Mouse (Mus musculus): ENCODE data around the gene Csf1. TPM values are rescaled to one million over a fixed set of nuclear protein-coding genes. Genes with fewer than 3 reads are reported as not detected.

The Csf1 gene
- polyA plus RNA-seq, 1 experiment from 2014 or later: 11.0 TPM

- Histone ChIP-seq H3K27ac (ENCODE audit: low read length) (no peak overlapping the region), H3K9me3 (ENCODE audit: control insufficient read depth, low read depth, low read length) (no peaks in the 10 kb centered on the region), H3K4me1 (ENCODE audit: control insufficient read depth, insufficient read depth, low read length) (no peaks in the 10 kb centered on the region), H3K4me3 (ENCODE audit: low read depth, low read length) (no peak overlapping the region), H3K9ac (replicated peaks; ENCODE audit: low read depth, low read length) (no peak overlapping the region), H3K4me2 (replicated peaks; ENCODE audit: low read depth, low read length) (no peak overlapping the region), H3K36me3 (ENCODE audit: control insufficient read depth, insufficient read depth, low read length) (no peaks in the 10 kb centered on the region), H3K27me3 (ENCODE audit: control insufficient read depth, insufficient read depth, low read length) (no peaks in the 10 kb centered on the region)
- ATAC-seq (ENCODE audit: insufficient number of reproducible peaks, insufficient read depth, low FRiP score, low read depth): no peak
- WGBS: 81% methylated on average over 7 of the region's 7 CpGs
Measured at GRCm38 (mm10) chr3:107703675-107704370, 56.4 kb downstream of the Csf1 start.

GRCm38 (mm10) chr3:107701767-107702394, 58.4 kb downstream of the Csf1 start:
- Histone ChIP-seq H3K9me3 (ENCODE audit: control insufficient read depth, low read depth, low read length) (no peaks in the 10 kb centered on the region), H3K4me1 (ENCODE audit: control insufficient read depth, insufficient read depth, low read length) (no peaks in the 10 kb centered on the region), H3K4me3 (ENCODE audit: low read depth, low read length) (no peak overlapping the region), H3K9ac (replicated peaks; ENCODE audit: low read depth, low read length) (no peak overlapping the region), H3K27me3 (ENCODE audit: control insufficient read depth, insufficient read depth, low read length) (no peaks in the 10 kb centered on the region), H3K27ac (ENCODE audit: low read length) (no peak overlapping the region), H3K4me2 (replicated peaks; ENCODE audit: low read depth, low read length) (no peak overlapping the region), H3K36me3 (ENCODE audit: control insufficient read depth, insufficient read depth, low read length) (no peaks in the 10 kb centered on the region)
- no peak for ATAC-seq (ENCODE audit: insufficient number of reproducible peaks, insufficient read depth, low FRiP score, low read depth)
- WGBS: 79% methylated on average over 1 of the region's 1 CpGs

- ATAC-seq (ENCODE audit: insufficient number of reproducible peaks, insufficient read depth, low FRiP score, low read depth): no peak
- 79% methylated on average over 2 of the region's 2 CpGs for WGBS
- H3K9ac ChIP-seq (replicated peaks; ENCODE audit: low read depth, low read length): no peak overlapping the region
Measured at GRCm38 (mm10) chr3:107700625-107701024, 59.6 kb downstream of the Csf1 start.

GRCm38 (mm10) chr3:107696910-107697309, 63.4 kb downstream of the Csf1 start:
- WGBS: 24% methylated on average over 3 of the region's 3 CpGs
- ATAC-seq (ENCODE audit: insufficient number of reproducible peaks, insufficient read depth, low FRiP score, low read depth): peak; percentile 50
- H3K4me3 ChIP-seq (ENCODE audit: low read depth, low read length): 0 out of 2 replicates have a peak overlapping the region, but pooled peaks have one; percentile 92
- H3K36me3 ChIP-seq (ENCODE audit: control insufficient read depth, insufficient read depth, low read length): no peaks in the 10 kb centered on the region
- no peaks in the 10 kb centered on the region for H3K27me3 ChIP-seq (ENCODE audit: control insufficient read depth, insufficient read depth, low read length)
- H3K4me1 ChIP-seq (ENCODE audit: control insufficient read depth, insufficient read depth, low read length): peaks cover 19% of the 10 kb centered on the region
- no peaks in the 10 kb centered on the region for H3K9me3 ChIP-seq (ENCODE audit: control insufficient read depth, low read depth, low read length)
- no peak overlapping the region; the same call in 1 of the 2 replicates for H3K4me2 ChIP-seq (replicated peaks; ENCODE audit: low read depth, low read length)
- H3K27ac ChIP-seq (ENCODE audit: low read length): no peak overlapping the region
- no peak overlapping the region for H3K9ac ChIP-seq (replicated peaks; ENCODE audit: low read depth, low read length)

More at GRCm38 (mm10) chr3:107700625-107701024, 59.6 kb downstream of the Csf1 start:
- Histone ChIP-seq H3K27me3 (ENCODE audit: control insufficient read depth, insufficient read depth, low read length) (no peaks in the 10 kb centered on the region), H3K4me2 (replicated peaks; ENCODE audit: low read depth, low read length) (no peak overlapping the region), H3K4me1 (ENCODE audit: control insufficient read depth, insufficient read depth, low read length) (no peaks in the 10 kb centered on the region), H3K4me3 (ENCODE audit: low read depth, low read length) (no peak overlapping the region), H3K36me3 (ENCODE audit: control insufficient read depth, insufficient read depth, low read length) (no peaks in the 10 kb centered on the region), H3K9me3 (ENCODE audit: control insufficient read depth, low read depth, low read length) (no peaks in the 10 kb centered on the region), H3K27ac (ENCODE audit: low read length) (no peak overlapping the region)

GRCm38 (mm10) chr3:107695948-107696881, 64.1 kb downstream of the Csf1 start, which contains the start of gene Ahcyl1:
TSS of gene Ahcyl1 (minus strand) at chr3:107696560.
- WGBS: under 1% methylated on average over 90 of the region's 93 CpGs
- peak within 1 kb of the TSS; percentile 92 for H3K4me3 ChIP-seq (ENCODE audit: low read depth, low read length)
- peak within 1 kb of the TSS; percentile 96 for H3K9ac ChIP-seq (replicated peaks; ENCODE audit: low read depth, low read length)
- H3K36me3 ChIP-seq (ENCODE audit: control insufficient read depth, insufficient read depth, low read length): no peaks in the 10 kb centered on the region; the same call in 1 of the 2 replicates
- no peaks in the 10 kb centered on the region for H3K27me3 ChIP-seq (ENCODE audit: control insufficient read depth, insufficient read depth, low read length)
- no peaks in the 10 kb centered on the region for H3K9me3 ChIP-seq (ENCODE audit: control insufficient read depth, low read depth, low read length)
- peak within 1 kb of the TSS; percentile 90 for H3K27ac ChIP-seq (ENCODE audit: low read length)
- ATAC-seq (ENCODE audit: insufficient number of reproducible peaks, insufficient read depth, low FRiP score, low read depth): peak; percentile 99
- peaks cover 21% of the 10 kb centered on the region for H3K4me1 ChIP-seq (ENCODE audit: control insufficient read depth, insufficient read depth, low read length)
- H3K4me2 ChIP-seq (replicated peaks; ENCODE audit: low read depth, low read length): peak within 1 kb of the TSS; percentile 90

- H3K4me3 ChIP-seq (ENCODE audit: low read depth, low read length): peak overlapping the region; percentile 92
- H3K27ac ChIP-seq (ENCODE audit: low read length): peak overlapping the region; percentile 90
- WGBS: 4% methylated on average over 16 of the region's 16 CpGs
- H3K9me3 ChIP-seq (ENCODE audit: control insufficient read depth, low read depth, low read length): no peaks in the 10 kb centered on the region
- peak overlapping the region; percentile 96 for H3K9ac ChIP-seq (replicated peaks; ENCODE audit: low read depth, low read length)
- no peak for ATAC-seq (ENCODE audit: insufficient number of reproducible peaks, insufficient read depth, low FRiP score, low read depth)
- H3K4me1 ChIP-seq (ENCODE audit: control insufficient read depth, insufficient read depth, low read length): peaks cover 28% of the 10 kb centered on the region
- H3K36me3 ChIP-seq (ENCODE audit: control insufficient read depth, insufficient read depth, low read length): no peaks in the 10 kb centered on the region; the same call in 1 of the 2 replicates
- H3K4me2 ChIP-seq (replicated peaks; ENCODE audit: low read depth, low read length): peak overlapping the region; percentile 90
- no peaks in the 10 kb centered on the region for H3K27me3 ChIP-seq (ENCODE audit: control insufficient read depth, insufficient read depth, low read length)
Measured at GRCm38 (mm10) chr3:107695219-107695947, 64.9 kb downstream of the Csf1 start.

- Histone ChIP-seq H3K36me3 (ENCODE audit: control insufficient read depth, insufficient read depth, low read length) (no peaks in the 10 kb centered on the region; the same call in 1 of the 2 replicates), H3K4me2 (replicated peaks; ENCODE audit: low read depth, low read length) (peak overlapping the region; percentile 90), H3K4me1 (ENCODE audit: control insufficient read depth, insufficient read depth, low read length) (peaks cover 34% of the 10 kb centered on the region), H3K4me3 (ENCODE audit: low read depth, low read length) (peak overlapping the region; percentile 92), H3K27ac (ENCODE audit: low read length) (no peak overlapping the region), H3K9me3 (ENCODE audit: control insufficient read depth, low read depth, low read length) (no peaks in the 10 kb centered on the region), H3K27me3 (ENCODE audit: control insufficient read depth, insufficient read depth, low read length) (no peaks in the 10 kb centered on the region), H3K9ac (replicated peaks; ENCODE audit: low read depth, low read length) (no peak overlapping the region)
- ATAC-seq (ENCODE audit: insufficient number of reproducible peaks, insufficient read depth, low FRiP score, low read depth): no peak
- 42% methylated on average over 2 of the region's 2 CpGs for WGBS
Measured at GRCm38 (mm10) chr3:107694256-107694900, 65.9 kb downstream of the Csf1 start.

Data from stomach, embryonic 14.5 days (tissue).